Mouse (Mus musculus): ENCODE results near the gene Hmgn1. TPM values are rescaled to one million over a fixed set of nuclear protein-coding genes. Genes with fewer than 3 reads are reported as not detected.

Gene Hmgn1
- polyA plus RNA-seq, 1 experiment from 2014 or later = 528 TPM

DNA sequence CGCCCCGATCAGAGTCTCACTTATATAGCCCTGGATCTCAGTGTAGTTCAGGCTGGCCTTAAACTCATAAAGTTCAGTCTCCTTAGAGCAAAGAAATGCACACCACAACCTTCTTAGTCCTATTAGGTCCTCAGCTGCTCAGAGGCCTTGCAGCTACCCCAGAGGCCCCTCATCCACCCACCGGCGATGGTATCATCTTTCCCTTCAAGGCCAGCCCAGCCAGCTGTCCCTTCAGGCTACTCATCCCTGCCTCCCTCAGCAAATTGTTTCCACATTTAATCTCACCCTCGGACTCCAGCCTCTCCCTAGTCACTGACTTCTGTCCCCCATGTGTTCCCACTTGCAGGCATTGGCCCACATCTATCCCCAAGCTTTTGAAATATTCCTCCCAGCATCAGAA, 39.4 kb downstream of the Hmgn1 start:
- peak; percentile 32; the same call in 1 of the 2 replicates for ATAC-seq (ENCODE audit: low read depth)

DNA sequence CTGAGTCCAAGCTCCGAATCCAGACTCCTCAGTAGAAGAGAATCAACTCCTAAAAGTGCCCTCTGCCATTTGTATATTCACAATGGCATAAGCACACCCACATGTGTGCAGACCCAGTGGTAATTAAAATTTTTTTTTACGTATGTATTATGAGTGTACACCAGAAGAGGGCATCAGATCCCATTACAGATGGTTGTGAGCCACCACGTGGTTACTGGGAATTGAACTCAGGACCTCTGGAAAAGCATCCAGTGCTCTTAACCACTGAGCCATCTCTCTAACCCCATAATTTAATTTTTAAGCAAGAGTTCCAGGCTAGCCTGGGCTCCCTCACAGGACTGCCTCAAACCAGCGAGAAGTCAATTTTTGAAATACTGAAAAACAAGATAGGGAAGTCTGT, 40.1 kb downstream of the Hmgn1 start:
- DNase-seq (ENCODE audit: low spot score) (no peak), ATAC-seq (ENCODE audit: low read depth) (no peak)
- 77% methylated on average over 4 of the region's 4 CpGs for WGBS

More for the DNA sequence above, 39.4 kb downstream of the Hmgn1 start:
- H3K36me3 ChIP-seq (ENCODE audit: control insufficient read depth, insufficient read depth, low read length) = no peaks in the 10 kb centered on the region
- no peak overlapping the region for H3K4me2 ChIP-seq (ENCODE audit: low read depth, low read length)
- H3K9ac ChIP-seq (ENCODE audit: low read depth, low read length) = no peak overlapping the region
- WGBS = 39% methylated on average over 5 of the region's 5 CpGs
- no peak overlapping the region for H3K4me3 ChIP-seq (ENCODE audit: low read depth, low read length)
- H3K9me3 ChIP-seq (ENCODE audit: control insufficient read depth, low read length) = no peaks in the 10 kb centered on the region
- no peaks in the 10 kb centered on the region for H3K27me3 ChIP-seq (replicated peaks; ENCODE audit: control insufficient read depth, insufficient read depth, low read length)
- DNase-seq (ENCODE audit: low spot score) = peak; percentile 57
- H3K27ac ChIP-seq (replicated peaks; ENCODE audit: low read depth, low read length) = no peak overlapping the region
- H3K4me1 ChIP-seq (ENCODE audit: control insufficient read depth, insufficient read depth, low read length) = peaks cover 5% of the 10 kb centered on the region; the same call in 1 of the 2 replicates

DNA sequence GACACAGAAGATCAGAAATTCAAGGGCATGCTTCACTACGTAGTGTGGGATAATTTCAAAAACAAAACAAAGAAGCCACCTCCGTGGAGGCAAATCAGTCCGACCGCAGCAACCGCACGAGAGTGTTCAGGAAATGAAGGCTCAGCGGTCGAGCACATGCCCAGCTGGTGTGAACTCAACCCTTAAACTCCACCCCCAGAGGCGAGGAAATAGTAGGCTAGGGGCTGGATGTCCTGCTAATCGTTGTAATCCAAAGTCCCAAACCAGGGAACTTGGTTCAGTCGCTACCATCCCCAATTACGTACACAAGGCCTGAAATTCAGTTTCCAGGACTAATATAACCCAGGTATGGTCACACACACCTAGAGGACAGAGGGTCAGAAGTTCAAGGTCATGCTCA, 40.5 kb downstream of the Hmgn1 start:
- DNase-seq (ENCODE audit: low spot score) (no peak), ATAC-seq (ENCODE audit: low read depth) (no peak)
- 71% methylated on average over 12 of the region's 12 CpGs for WGBS
- no peaks in the 10 kb centered on the region for H3K27me3 ChIP-seq (replicated peaks; ENCODE audit: control insufficient read depth, insufficient read depth, low read length)
- H3K4me3 ChIP-seq (ENCODE audit: low read depth, low read length) = no peak overlapping the region
- no peaks in the 10 kb centered on the region for H3K9me3 ChIP-seq (ENCODE audit: control insufficient read depth, low read length)
- H3K4me1 ChIP-seq (ENCODE audit: control insufficient read depth, insufficient read depth, low read length) = peaks cover 5% of the 10 kb centered on the region; the same call in 1 of the 2 replicates
- no peak overlapping the region for H3K27ac ChIP-seq (replicated peaks; ENCODE audit: low read depth, low read length)
- no peak overlapping the region for H3K9ac ChIP-seq (ENCODE audit: low read depth, low read length)
- no peaks in the 10 kb centered on the region for H3K36me3 ChIP-seq (ENCODE audit: control insufficient read depth, insufficient read depth, low read length)
- H3K4me2 ChIP-seq (ENCODE audit: low read depth, low read length) = no peak overlapping the region

More for the DNA sequence above, 40.1 kb downstream of the Hmgn1 start:
- no peaks in the 10 kb centered on the region for H3K36me3 ChIP-seq (ENCODE audit: control insufficient read depth, insufficient read depth, low read length)
- no peak overlapping the region for H3K27ac ChIP-seq (replicated peaks; ENCODE audit: low read depth, low read length)
- H3K4me3 ChIP-seq (ENCODE audit: low read depth, low read length) = no peak overlapping the region
- no peaks in the 10 kb centered on the region for H3K27me3 ChIP-seq (replicated peaks; ENCODE audit: control insufficient read depth, insufficient read depth, low read length)
- no peak overlapping the region for H3K4me2 ChIP-seq (ENCODE audit: low read depth, low read length)
- peaks cover 5% of the 10 kb centered on the region; the same call in 1 of the 2 replicates for H3K4me1 ChIP-seq (ENCODE audit: control insufficient read depth, insufficient read depth, low read length)
- H3K9me3 ChIP-seq (ENCODE audit: control insufficient read depth, low read length) = no peaks in the 10 kb centered on the region
- no peak overlapping the region for H3K9ac ChIP-seq (ENCODE audit: low read depth, low read length)

DNA sequence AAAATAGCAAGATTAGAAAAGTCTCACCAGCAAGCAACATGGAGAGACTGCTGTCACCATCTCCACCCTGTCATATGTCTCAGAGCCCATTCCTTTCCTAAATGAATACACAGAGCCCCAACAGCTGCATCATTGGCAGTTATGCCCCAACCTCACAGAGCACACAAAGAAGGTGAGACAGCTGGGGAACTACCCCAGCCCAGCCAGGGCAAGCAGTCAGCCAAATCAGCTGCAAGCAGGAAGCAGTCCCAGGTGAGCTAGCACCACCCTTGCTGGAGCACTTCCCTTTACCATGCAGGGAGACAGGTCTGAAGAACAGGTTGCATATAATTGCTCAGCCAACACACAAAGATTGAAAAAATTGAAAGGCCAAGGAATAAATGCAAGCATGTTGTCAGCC, 41.9 kb downstream of the Hmgn1 start:
- H3K27me3 ChIP-seq (replicated peaks; ENCODE audit: control insufficient read depth, insufficient read depth, low read length) = no peaks in the 10 kb centered on the region
- ATAC-seq (ENCODE audit: low read depth) (no peak), DNase-seq (ENCODE audit: low spot score) (peak; percentile 18)
- H3K4me3 ChIP-seq (ENCODE audit: low read depth, low read length) = no peak overlapping the region
- no peaks in the 10 kb centered on the region for H3K9me3 ChIP-seq (ENCODE audit: control insufficient read depth, low read length)
- no peak overlapping the region for H3K4me2 ChIP-seq (ENCODE audit: low read depth, low read length)
- H3K36me3 ChIP-seq (ENCODE audit: control insufficient read depth, insufficient read depth, low read length) = peaks cover 3% of the 10 kb centered on the region
- H3K27ac ChIP-seq (replicated peaks; ENCODE audit: low read depth, low read length) = no peak overlapping the region
- no peak overlapping the region for H3K9ac ChIP-seq (ENCODE audit: low read depth, low read length)
- peaks cover 8% of the 10 kb centered on the region; the same call in 1 of the 2 replicates for H3K4me1 ChIP-seq (ENCODE audit: control insufficient read depth, insufficient read depth, low read length)

DNA sequence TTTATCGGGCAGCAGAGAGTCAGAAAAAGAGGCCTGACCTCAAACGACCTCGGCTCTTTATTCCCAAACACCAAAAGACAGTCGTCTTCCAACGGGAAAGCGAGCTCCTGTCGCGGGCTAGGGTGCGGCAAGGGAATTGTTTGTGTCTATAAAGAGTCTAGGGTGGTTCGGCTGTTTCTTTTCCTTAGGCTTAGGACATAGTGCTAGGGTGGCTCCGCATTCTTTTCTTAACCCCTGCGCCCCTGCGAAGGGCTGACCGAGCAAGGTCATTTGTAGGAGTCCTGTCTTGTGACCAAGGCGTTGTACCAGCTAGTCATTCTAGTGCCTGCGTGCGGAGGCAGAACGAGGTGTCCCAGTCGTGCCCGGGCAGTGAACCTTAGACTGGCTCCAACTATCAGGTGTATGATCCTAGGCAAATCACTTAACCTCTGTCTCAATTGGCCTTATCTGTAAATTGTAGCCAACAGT, 44.3 kb downstream of the Hmgn1 start:
- Histone ChIP-seq H3K9me3 (ENCODE audit: control insufficient read depth, low read length) (no peaks in the 10 kb centered on the region), H3K4me2 (ENCODE audit: low read depth, low read length) (peak overlapping the region; percentile 73), H3K36me3 (ENCODE audit: control insufficient read depth, insufficient read depth, low read length) (peaks cover 27% of the 10 kb centered on the region), H3K4me3 (ENCODE audit: low read depth, low read length) (peak overlapping the region; percentile 100), H3K27me3 (replicated peaks; ENCODE audit: control insufficient read depth, insufficient read depth, low read length) (no peaks in the 10 kb centered on the region), H3K27ac (replicated peaks; ENCODE audit: low read depth, low read length) (peak overlapping the region; percentile 97), H3K4me1 (ENCODE audit: control insufficient read depth, insufficient read depth, low read length) (peaks cover 8% of the 10 kb centered on the region; the same call in 1 of the 2 replicates), H3K9ac (ENCODE audit: low read depth, low read length) (peak overlapping the region; percentile 98)
- ATAC-seq (ENCODE audit: low read depth) (no peak), DNase-seq (ENCODE audit: low spot score) (no peak)
- WGBS = 7% methylated on average over 20 of the region's 20 CpGs

DNA sequence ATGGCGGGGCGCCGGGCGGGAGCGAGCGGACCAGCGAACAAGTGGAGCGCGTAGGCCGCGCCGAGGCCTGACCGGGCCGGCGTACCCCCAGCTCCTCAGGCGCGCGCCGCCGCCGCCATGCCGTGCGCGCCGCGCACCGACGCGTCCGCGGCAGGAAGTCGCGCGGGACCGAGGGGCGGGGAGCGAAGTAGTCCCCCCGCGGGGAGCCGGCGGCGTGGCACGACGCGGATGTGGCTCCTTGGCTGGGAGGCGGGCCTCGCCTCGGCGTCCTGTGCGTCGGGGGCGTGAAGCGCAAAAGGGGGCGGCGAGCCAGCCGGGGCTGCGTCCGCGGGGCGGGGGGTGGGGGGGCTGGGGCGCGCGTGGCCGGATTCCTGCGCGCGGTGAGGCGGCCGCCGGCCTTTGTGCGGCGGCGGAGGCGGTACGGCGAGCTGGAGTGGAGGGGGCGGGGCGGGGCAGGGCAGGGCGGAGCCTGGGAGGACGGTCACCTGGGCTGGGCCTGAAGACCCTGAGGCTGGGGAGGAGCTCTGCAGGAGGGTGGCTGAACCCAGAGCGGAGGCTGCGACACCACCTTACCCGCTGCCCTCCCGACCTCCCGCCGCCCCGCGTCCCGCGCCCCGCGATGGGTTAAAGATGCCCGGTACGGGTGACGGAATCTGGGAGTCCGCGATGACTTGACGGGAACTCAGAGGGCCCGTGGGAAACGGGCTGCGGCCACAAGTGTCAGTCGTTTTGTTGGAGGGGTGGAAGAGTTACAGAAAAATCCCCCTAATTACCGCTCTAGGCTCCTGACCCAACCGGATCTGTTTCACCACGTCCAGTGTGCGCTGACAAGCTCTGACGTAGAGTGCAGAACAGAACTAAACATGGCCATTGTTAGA, 45.0 kb downstream of the Hmgn1 start, which contains the start of gene Brwd1:
Gene Brwd1, minus strand, starts transcription at position 226 of the 878 bp plus-strand sequence.
- WGBS = under 1% methylated on average over 25 of the region's 107 CpGs

DNA sequence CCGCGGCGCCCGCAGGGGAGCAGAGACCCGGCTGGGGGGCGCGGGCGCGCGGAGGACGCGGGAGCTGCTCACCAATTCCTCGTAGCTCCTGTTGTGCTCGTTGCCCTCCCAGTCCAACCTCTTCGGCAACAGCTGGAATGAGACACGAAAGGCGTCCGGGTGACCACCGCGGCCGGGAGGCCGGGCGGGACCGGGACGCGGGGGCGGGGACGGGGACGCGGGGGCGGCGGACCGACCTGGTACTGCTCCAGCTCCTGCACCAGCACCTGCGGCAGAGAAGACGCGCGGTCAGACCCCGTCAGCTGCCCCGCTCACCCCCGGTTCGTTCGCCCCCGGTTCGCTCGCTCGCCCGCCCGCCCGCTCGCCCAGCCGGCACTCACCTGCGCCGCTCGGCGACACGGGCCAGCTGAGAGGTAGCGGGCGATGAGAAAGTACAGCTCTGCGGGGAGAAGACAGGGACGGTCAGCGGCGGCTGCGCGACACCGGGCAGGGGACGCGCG, 45.7 kb downstream of the Hmgn1 start:
- Histone ChIP-seq H3K4me1 (ENCODE audit: control insufficient read depth, insufficient read depth, low read length) (peaks cover 8% of the 10 kb centered on the region; the same call in 1 of the 2 replicates), H3K4me3 (ENCODE audit: low read depth, low read length) (peak overlapping the region; percentile 100), H3K36me3 (ENCODE audit: control insufficient read depth, insufficient read depth, low read length) (peaks cover 35% of the 10 kb centered on the region), H3K27me3 (replicated peaks; ENCODE audit: control insufficient read depth, insufficient read depth, low read length) (no peaks in the 10 kb centered on the region), H3K27ac (replicated peaks; ENCODE audit: low read depth, low read length) (peak overlapping the region; percentile 97), H3K4me2 (ENCODE audit: low read depth, low read length) (peak overlapping the region; percentile 73), H3K9ac (ENCODE audit: low read depth, low read length) (peak overlapping the region; percentile 98), H3K9me3 (ENCODE audit: control insufficient read depth, low read length) (no peaks in the 10 kb centered on the region)
- ATAC-seq (ENCODE audit: low read depth) (peak; percentile 21), DNase-seq (ENCODE audit: low spot score) (peak; percentile 9)
- 0% methylated on average over 6 of the region's 68 CpGs for WGBS

More for the DNA sequence above, 45.0 kb downstream of the Hmgn1 start, which contains the start of gene Brwd1:
- ATAC-seq (ENCODE audit: low read depth) (peak; percentile 84), DNase-seq (ENCODE audit: low spot score) (peak; percentile 97)
- Histone ChIP-seq H3K9me3 (ENCODE audit: control insufficient read depth, low read length) (no peaks in the 10 kb centered on the region), H3K4me1 (ENCODE audit: control insufficient read depth, insufficient read depth, low read length) (peaks cover 8% of the 10 kb centered on the region; the same call in 1 of the 2 replicates), H3K27me3 (replicated peaks; ENCODE audit: control insufficient read depth, insufficient read depth, low read length) (no peaks in the 10 kb centered on the region), H3K36me3 (ENCODE audit: control insufficient read depth, insufficient read depth, low read length) (peaks cover 31% of the 10 kb centered on the region), H3K9ac (ENCODE audit: low read depth, low read length) (peak within 1 kb of the TSS; percentile 98), H3K4me2 (ENCODE audit: low read depth, low read length) (peak within 1 kb of the TSS; percentile 73), H3K27ac (replicated peaks; ENCODE audit: low read depth, low read length) (peak within 1 kb of the TSS; percentile 97), H3K4me3 (ENCODE audit: low read depth, low read length) (peak within 1 kb of the TSS; percentile 100)

DNA sequence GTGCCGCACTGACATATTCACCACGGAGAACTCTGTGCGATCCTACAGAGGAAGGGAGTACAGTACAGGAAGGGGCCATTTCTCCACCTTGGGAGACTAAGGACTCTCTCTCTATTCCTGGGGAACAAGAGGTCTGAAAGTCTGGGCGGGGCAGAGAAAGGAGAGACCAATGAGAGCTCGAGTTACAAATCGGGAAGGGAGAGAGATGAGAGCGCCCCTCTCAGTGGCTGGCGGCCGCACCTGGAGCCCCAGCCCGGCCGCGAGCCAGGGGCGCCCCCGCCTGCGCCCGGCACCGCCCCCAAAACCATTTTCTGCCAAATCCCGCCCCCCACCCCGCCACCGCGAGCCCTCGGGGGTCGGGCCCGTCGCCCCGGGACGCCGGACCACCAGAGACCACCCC, 46.2 kb downstream of the Hmgn1 start:
- H3K4me1 ChIP-seq (ENCODE audit: control insufficient read depth, insufficient read depth, low read length) = peaks cover 8% of the 10 kb centered on the region; the same call in 1 of the 2 replicates
- peak overlapping the region; percentile 97 for H3K27ac ChIP-seq (replicated peaks; ENCODE audit: low read depth, low read length)
- ATAC-seq (ENCODE audit: low read depth) = peak; percentile 87
- peak overlapping the region; percentile 98 for H3K9ac ChIP-seq (ENCODE audit: low read depth, low read length)
- peak overlapping the region; percentile 73 for H3K4me2 ChIP-seq (ENCODE audit: low read depth, low read length)
- H3K27me3 ChIP-seq (replicated peaks; ENCODE audit: control insufficient read depth, insufficient read depth, low read length) = no peaks in the 10 kb centered on the region
- 2% methylated on average over 7 of the region's 28 CpGs for WGBS
- H3K36me3 ChIP-seq (ENCODE audit: control insufficient read depth, insufficient read depth, low read length) = peaks cover 37% of the 10 kb centered on the region
- DNase-seq (ENCODE audit: low spot score) = peak; percentile 93
- H3K4me3 ChIP-seq (ENCODE audit: low read depth, low read length) = peak overlapping the region; percentile 100
- H3K9me3 ChIP-seq (ENCODE audit: control insufficient read depth, low read length) = no peaks in the 10 kb centered on the region
